Mouse (Mus musculus) E14TG2a.4 (cell line): ENCODE data around the gene Rpl18.

Experiments used
- CTCF ChIP-seq: conservative IDR thresholded peaks from 2 replicates; pipeline ENCODE4 v1.5.1; 2014; ENCODE audit warnings: low read length
- NANOG ChIP-seq: IDR thresholded peaks from 2 replicates; pipeline ENCODE4 v1.6.1; 2014; ENCODE audit warnings: borderline replicate concordance, low read length, mixed read lengths
- POU5F1 ChIP-seq: IDR thresholded peaks from 2 replicates; pipeline ENCODE4 v1.6.1; 2014; ENCODE audit warnings: low read length, borderline replicate concordance

GRCm38 (mm10) chr7:45666161-45666560, 49.1 kb upstream of the Rpl18 start, which contains the start of gene Fut2:
- TF ChIP-seq CTCF: no peak
- TF ChIP-seq POU5F1: no peak
- no peak for TF ChIP-seq NANOG
